Mouse (Mus musculus): ENCODE measurements at regions not wholly inside any gene's neighbourhood (a gene's known extent, or its start where the extent isn't known, plus 50 kb on each side); places are given as distances from the start of the nearest gene placed in this dataset.

- H3K4me2 ChIP-seq = no peak overlapping the region
- WGBS = 76% methylated on average over 3 of the region's 3 CpGs
- ATAC-seq (replicated peaks) = no peak
- H3K9me3 ChIP-seq = no peaks in the 10 kb centered on the region
- H3K4me1 ChIP-seq = no peaks in the 10 kb centered on the region
- no peak overlapping the region for H3K27ac ChIP-seq
- H3K27me3 ChIP-seq (replicated peaks) = no peaks in the 10 kb centered on the region
- H3K36me3 ChIP-seq (replicated peaks) = no peaks in the 10 kb centered on the region
- H3K9ac ChIP-seq = no peak overlapping the region
- H3K4me3 ChIP-seq = no peak overlapping the region
Observed at GRCm38 (mm10) chr12:95267187-95267586, 424.8 kb upstream of the Flrt2 start.

GRCm38 (mm10) chr12:95305386-95305785, 386.6 kb upstream of the Flrt2 start:
- Histone ChIP-seq H3K27me3 (replicated peaks) (no peaks in the 10 kb centered on the region), H3K36me3 (replicated peaks) (no peaks in the 10 kb centered on the region), H3K27ac (no peak overlapping the region), H3K9me3 (no peaks in the 10 kb centered on the region), H3K4me1 (no peaks in the 10 kb centered on the region), H3K4me3 (no peak overlapping the region), H3K4me2 (no peak overlapping the region), H3K9ac (no peak overlapping the region)
- 91% methylated on average over 2 of the region's 2 CpGs for WGBS
- no peak for ATAC-seq (replicated peaks)

GRCm38 (mm10) chr12:95315151-95315750, 376.8 kb upstream of the Flrt2 start:
- no peak overlapping the region for H3K9ac ChIP-seq
- 93% methylated on average over 2 of the region's 2 CpGs for WGBS
- no peaks in the 10 kb centered on the region for H3K27me3 ChIP-seq (replicated peaks)
- ATAC-seq (replicated peaks) = no peak
- H3K4me3 ChIP-seq = no peak overlapping the region
- H3K9me3 ChIP-seq = no peaks in the 10 kb centered on the region
- H3K36me3 ChIP-seq (replicated peaks) = no peaks in the 10 kb centered on the region
- no peaks in the 10 kb centered on the region for H3K4me1 ChIP-seq
- H3K4me2 ChIP-seq = no peak overlapping the region
- no peak overlapping the region for H3K27ac ChIP-seq

GRCm38 (mm10) chr12:95316820-95317219, 375.2 kb upstream of the Flrt2 start:
- H3K27ac ChIP-seq = no peak overlapping the region
- no peak overlapping the region for H3K4me3 ChIP-seq
- no peak for ATAC-seq (replicated peaks)
- no peaks in the 10 kb centered on the region for H3K27me3 ChIP-seq (replicated peaks)
- no peaks in the 10 kb centered on the region for H3K36me3 ChIP-seq (replicated peaks)
- H3K9ac ChIP-seq = no peak overlapping the region
- no peaks in the 10 kb centered on the region for H3K4me1 ChIP-seq
- no peaks in the 10 kb centered on the region for H3K9me3 ChIP-seq
- H3K4me2 ChIP-seq = no peak overlapping the region
- 61% methylated on average over 1 of the region's 1 CpGs for WGBS

GRCm38 (mm10) chr12:95321693-95322092, 370.3 kb upstream of the Flrt2 start:
- Histone ChIP-seq H3K36me3 (replicated peaks) (no peaks in the 10 kb centered on the region), H3K9me3 (no peaks in the 10 kb centered on the region), H3K4me1 (no peaks in the 10 kb centered on the region), H3K27ac (no peak overlapping the region), H3K27me3 (replicated peaks) (no peaks in the 10 kb centered on the region), H3K4me3 (no peak overlapping the region), H3K4me2 (no peak overlapping the region), H3K9ac (no peak overlapping the region)
- ATAC-seq (replicated peaks) = no peak
- 59% methylated on average over 3 of the region's 3 CpGs for WGBS

- WGBS = 45% methylated on average over 1 of the region's 1 CpGs
- H3K27me3 ChIP-seq (replicated peaks) = no peaks in the 10 kb centered on the region
- H3K4me2 ChIP-seq = no peak overlapping the region
- no peaks in the 10 kb centered on the region for H3K4me1 ChIP-seq
- H3K27ac ChIP-seq = no peak overlapping the region
- H3K9me3 ChIP-seq = no peaks in the 10 kb centered on the region
- no peak overlapping the region for H3K4me3 ChIP-seq
- no peak overlapping the region for H3K9ac ChIP-seq
- no peaks in the 10 kb centered on the region for H3K36me3 ChIP-seq (replicated peaks)
- ATAC-seq (replicated peaks) = no peak
Observed at GRCm38 (mm10) chr12:95329666-95330065, 362.4 kb upstream of the Flrt2 start.

GRCm38 (mm10) chr12:95347786-95348185, 344.2 kb upstream of the Flrt2 start:
- H3K27me3 ChIP-seq (replicated peaks) = no peaks in the 10 kb centered on the region
- no peak overlapping the region for H3K9ac ChIP-seq
- H3K27ac ChIP-seq = no peak overlapping the region
- H3K4me3 ChIP-seq = no peak overlapping the region
- H3K36me3 ChIP-seq (replicated peaks) = no peaks in the 10 kb centered on the region
- H3K4me2 ChIP-seq = no peak overlapping the region
- no peaks in the 10 kb centered on the region for H3K9me3 ChIP-seq
- H3K4me1 ChIP-seq = no peaks in the 10 kb centered on the region
- no peak for ATAC-seq (replicated peaks)
- 94% methylated on average over 5 of the region's 5 CpGs for WGBS

- no peak overlapping the region for H3K4me2 ChIP-seq
- H3K27ac ChIP-seq = no peak overlapping the region
- no peaks in the 10 kb centered on the region for H3K27me3 ChIP-seq (replicated peaks)
- WGBS = 6% methylated on average over 6 of the region's 6 CpGs
- H3K4me3 ChIP-seq = no peak overlapping the region
- no peak overlapping the region for H3K9ac ChIP-seq
- no peaks in the 10 kb centered on the region for H3K9me3 ChIP-seq
- ATAC-seq (replicated peaks) = no peak
- no peaks in the 10 kb centered on the region for H3K4me1 ChIP-seq
- no peaks in the 10 kb centered on the region for H3K36me3 ChIP-seq (replicated peaks)
Observed at GRCm38 (mm10) chr12:95355151-95355550, 336.9 kb upstream of the Flrt2 start.

GRCm38 (mm10) chr12:95384248-95384964, 307.6 kb upstream of the Flrt2 start:
- Histone ChIP-seq H3K9ac (no peak overlapping the region), H3K36me3 (replicated peaks) (no peaks in the 10 kb centered on the region), H3K4me2 (no peak overlapping the region), H3K9me3 (no peaks in the 10 kb centered on the region), H3K27me3 (replicated peaks) (no peaks in the 10 kb centered on the region), H3K4me3 (no peak overlapping the region), H3K4me1 (no peaks in the 10 kb centered on the region), H3K27ac (no peak overlapping the region)
- 46% methylated on average over 3 of the region's 3 CpGs for WGBS
- no peak for ATAC-seq (replicated peaks)

GRCm38 (mm10) chr12:95385688-95386087, 306.3 kb upstream of the Flrt2 start:
- Histone ChIP-seq H3K4me2 (no peak overlapping the region), H3K27ac (no peak overlapping the region), H3K27me3 (replicated peaks) (no peaks in the 10 kb centered on the region), H3K4me3 (no peak overlapping the region), H3K9me3 (no peaks in the 10 kb centered on the region), H3K36me3 (replicated peaks) (no peaks in the 10 kb centered on the region), H3K4me1 (no peaks in the 10 kb centered on the region), H3K9ac (no peak overlapping the region)
- whole genome bisulfite sequencing = 40% methylated on average over 3 of the region's 3 CpGs
- no peak for ATAC-seq (replicated peaks)

- ATAC-seq (replicated peaks) = no peak
- H3K9ac ChIP-seq = no peak overlapping the region
- WGBS = 90% methylated on average over 2 of the region's 2 CpGs
- no peak overlapping the region for H3K4me3 ChIP-seq
- no peaks in the 10 kb centered on the region for H3K36me3 ChIP-seq (replicated peaks)
- H3K27me3 ChIP-seq (replicated peaks) = no peaks in the 10 kb centered on the region
- no peaks in the 10 kb centered on the region for H3K9me3 ChIP-seq
- no peak overlapping the region for H3K27ac ChIP-seq
- H3K4me2 ChIP-seq = no peak overlapping the region
- H3K4me1 ChIP-seq = 0 out of 2 replicates have a peak, but pooled peaks cover 6% of the 10 kb centered on the region
Observed at GRCm38 (mm10) chr12:95388185-95388584, 303.8 kb upstream of the Flrt2 start.

- Histone ChIP-seq H3K4me3 (no peak overlapping the region), H3K27ac (no peak overlapping the region), H3K27me3 (replicated peaks) (no peaks in the 10 kb centered on the region), H3K4me2 (no peak overlapping the region), H3K4me1 (0 out of 2 replicates have a peak, but pooled peaks cover 6% of the 10 kb centered on the region), H3K9me3 (no peaks in the 10 kb centered on the region), H3K9ac (no peak overlapping the region), H3K36me3 (replicated peaks) (no peaks in the 10 kb centered on the region)
- WGBS = 27% methylated on average over 1 of the region's 1 CpGs
- peak; percentile 42; the same call in 1 of the 2 replicates for ATAC-seq (replicated peaks)
Observed at GRCm38 (mm10) chr12:95392821-95393220, 299.2 kb upstream of the Flrt2 start.

GRCm38 (mm10) chr12:95394991-95395530, 297.0 kb upstream of the Flrt2 start:
- no peak overlapping the region for H3K4me2 ChIP-seq
- no peaks in the 10 kb centered on the region for H3K27me3 ChIP-seq (replicated peaks)
- no peak overlapping the region for H3K9ac ChIP-seq
- no peak for ATAC-seq (replicated peaks)
- H3K4me1 ChIP-seq = 0 out of 2 replicates have a peak, but pooled peaks cover 6% of the 10 kb centered on the region
- H3K4me3 ChIP-seq = no peak overlapping the region
- no peak overlapping the region for H3K27ac ChIP-seq
- no peaks in the 10 kb centered on the region for H3K36me3 ChIP-seq (replicated peaks)
- WGBS = 59% methylated on average over 2 of the region's 2 CpGs
- H3K9me3 ChIP-seq = no peaks in the 10 kb centered on the region

Data from midbrain, embryonic 15.5 days (tissue).